Mouse (Mus musculus) NIH3T3 (cell line): ENCODE measurements around the gene Tmbim1.

Experiments
- DNase-seq: peaks from one replicate; pipeline ENCODE4 v3.0.0-alpha.2; 2012; ENCODE audit warnings: low read depth

Tmbim1 gene

DNA sequence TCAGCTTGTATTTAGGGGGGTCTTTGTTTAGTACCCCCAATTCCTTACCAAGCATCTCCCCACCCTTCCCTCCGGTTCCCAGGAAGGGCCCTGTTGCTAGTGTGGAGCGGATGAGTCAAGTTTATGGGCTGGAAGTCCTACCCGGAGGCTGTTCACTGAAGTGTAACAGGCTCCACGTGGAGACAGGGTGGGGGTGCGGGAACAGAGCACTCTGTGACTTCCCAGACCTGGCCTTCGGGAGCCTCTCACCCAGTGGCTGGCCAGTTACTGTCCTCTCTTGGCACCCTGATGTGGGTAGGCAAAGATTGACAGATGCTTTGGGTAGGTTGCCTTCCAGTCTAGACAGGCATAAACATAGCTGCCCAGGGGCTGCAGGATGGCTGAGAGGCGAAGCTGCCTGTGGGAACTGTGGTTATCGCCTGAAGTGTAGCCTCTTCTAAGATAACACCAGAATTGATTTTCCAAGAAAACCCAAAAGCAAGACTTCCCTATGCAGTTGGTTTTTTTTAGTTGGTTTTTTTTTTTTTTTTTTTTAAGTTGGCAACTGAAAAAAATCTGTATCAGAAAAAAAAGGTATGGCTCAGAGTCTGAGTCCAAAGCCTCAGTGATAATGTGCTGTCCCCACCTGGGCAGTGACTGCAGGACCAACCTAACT is 27.4 kb downstream of the Tmbim1 start:
- no peak for DNase-seq

- DNase-seq, result no peak
Observed at GRCm38 (mm10) chr1:74277041-74277440, 28.4 kb downstream of the Tmbim1 start.

DNA sequence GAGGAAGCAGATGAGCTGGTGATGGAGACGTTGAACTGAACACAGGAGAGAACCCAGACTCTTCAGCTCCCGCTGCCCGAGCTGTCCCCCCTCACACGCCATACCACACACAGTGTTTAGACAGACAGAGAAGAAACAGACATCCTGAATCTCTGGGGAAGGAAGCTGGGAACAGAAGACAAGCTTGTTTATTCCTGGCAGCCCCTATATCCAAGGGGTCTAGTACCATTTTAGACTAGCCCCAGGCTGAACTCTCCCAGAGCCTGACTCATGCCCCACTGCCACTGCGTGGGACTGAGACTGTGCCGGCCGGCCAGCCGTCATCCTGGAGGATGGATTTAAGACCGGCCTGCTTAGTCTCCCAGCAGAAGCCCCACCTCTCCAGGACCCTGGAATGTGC is 30.4 kb downstream of the Tmbim1 start:
- no peak for DNase-seq

DNA sequence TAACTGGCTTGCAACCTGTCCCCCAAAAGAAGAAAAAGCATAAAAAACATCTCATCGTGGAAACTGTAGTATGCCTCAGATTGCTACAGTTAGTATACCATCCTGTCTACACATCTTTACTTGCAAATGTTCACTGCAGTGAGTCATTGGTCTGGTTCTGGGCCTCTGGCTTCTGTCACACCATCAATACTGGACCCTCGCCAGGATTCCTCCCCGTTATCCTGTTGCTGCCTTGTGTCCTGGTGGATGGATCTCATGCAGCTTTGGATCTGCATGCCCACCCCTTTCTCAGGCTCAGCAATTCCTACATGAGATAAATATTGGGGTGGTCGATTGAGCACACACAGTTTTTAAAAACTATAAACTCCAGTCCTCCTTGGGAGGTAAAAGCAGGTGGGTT is 33.8 kb downstream of the Tmbim1 start:
- DNase-seq, result peak; percentile 73

GRCm38 (mm10) chr1:74268750-74269149 is 36.7 kb downstream of the Tmbim1 start:
- DNase-seq, result peak; percentile 27

DNA sequence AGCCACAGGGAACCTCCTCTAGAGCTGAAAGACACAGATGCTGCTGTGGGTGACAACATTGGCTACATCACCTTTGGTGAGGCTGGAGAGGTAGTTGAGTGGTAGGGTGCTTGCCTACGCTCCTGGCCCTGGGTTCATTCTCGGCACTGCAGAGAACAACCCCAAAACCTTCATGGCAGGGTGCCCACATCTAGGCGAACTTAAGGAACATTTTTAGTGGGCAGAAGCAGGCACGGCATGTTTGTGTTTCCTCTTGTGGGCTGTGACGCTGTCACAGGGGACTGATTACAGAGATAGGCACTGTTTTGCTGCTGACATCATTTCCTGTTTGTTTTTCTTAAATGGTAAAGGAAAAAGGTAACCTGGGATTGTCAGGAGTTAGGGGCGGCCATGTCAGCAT is 42.9 kb downstream of the Tmbim1 start:
- no peak for DNase-seq

GRCm38 (mm10) chr1:74256782-74257181 is 48.6 kb downstream of the Tmbim1 start:
- peak; percentile 34 for DNase-seq

DNA sequence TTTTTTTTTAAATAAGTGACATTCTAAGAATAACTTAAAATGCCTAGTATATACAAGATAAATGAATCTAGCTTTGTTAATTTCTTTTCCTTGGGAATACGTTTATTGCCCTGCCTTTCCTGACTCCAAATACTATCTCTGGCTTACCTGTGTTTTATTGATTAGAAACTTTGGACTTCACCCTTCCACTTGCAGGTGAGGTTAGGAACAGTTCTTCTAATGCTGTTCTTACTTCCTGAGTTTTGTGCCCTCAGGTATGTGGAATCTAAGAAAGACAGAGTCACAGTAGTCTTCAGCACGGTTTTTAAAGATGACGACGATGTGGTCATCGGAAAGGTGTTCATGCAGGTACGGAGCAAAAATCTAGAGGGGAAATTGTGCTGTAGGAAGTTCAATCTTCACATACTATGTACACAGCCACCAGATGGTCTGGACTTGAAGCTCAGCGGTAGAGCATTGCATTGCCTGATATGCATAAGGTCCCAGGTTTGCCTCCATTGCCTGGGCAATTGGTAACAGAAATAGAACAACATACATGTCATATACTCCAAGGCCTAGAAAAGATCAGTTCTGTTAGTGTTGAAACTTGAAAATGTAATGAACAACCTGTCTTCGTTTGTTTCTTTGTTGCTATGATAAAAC is 49.6 kb downstream of the Tmbim1 start:
- DNase-seq, result no peak

- DNase-seq, result no peak
Observed at GRCm38 (mm10) chr1:74250096-74250495, 55.3 kb downstream of the Tmbim1 start.

GRCm38 (mm10) chr1:74249331-74249980 is 56.0 kb downstream of the Tmbim1 start:
- DNase-seq, result no peak

GRCm38 (mm10) chr1:74248799-74249198 is 56.6 kb downstream of the Tmbim1 start:
- peak; percentile 67 for DNase-seq

- DNase-seq, result no peak
Observed at GRCm38 (mm10) chr1:74245525-74245924, 59.9 kb downstream of the Tmbim1 start.

- peak; percentile 18 for DNase-seq
Observed at GRCm38 (mm10) chr1:74240832-74241231, 64.6 kb downstream of the Tmbim1 start.

DNA sequence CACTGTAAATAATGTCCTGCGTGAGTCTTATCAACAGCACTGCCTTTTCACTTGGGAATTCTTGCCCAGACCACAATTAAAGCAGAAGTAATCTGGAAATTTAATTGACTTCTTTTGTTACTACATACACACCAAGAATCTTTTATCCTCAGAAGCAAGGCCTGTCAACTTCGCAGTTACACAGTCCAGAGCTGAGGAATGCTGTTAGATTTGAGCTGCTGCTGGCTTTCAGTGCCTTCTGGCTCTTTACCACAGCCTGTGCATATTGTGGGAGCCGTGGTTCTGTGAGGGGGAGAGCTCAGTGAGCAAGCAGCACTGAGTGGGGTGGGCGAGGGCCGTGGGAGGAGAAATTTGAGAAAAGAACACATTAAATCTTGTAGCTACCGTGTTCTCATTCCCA is 65.1 kb downstream of the Tmbim1 start:
- peak; percentile 44 for DNase-seq

- DNase-seq, result peak; percentile 11
Observed at GRCm38 (mm10) chr1:74239618-74240017, 65.8 kb downstream of the Tmbim1 start.

DNA sequence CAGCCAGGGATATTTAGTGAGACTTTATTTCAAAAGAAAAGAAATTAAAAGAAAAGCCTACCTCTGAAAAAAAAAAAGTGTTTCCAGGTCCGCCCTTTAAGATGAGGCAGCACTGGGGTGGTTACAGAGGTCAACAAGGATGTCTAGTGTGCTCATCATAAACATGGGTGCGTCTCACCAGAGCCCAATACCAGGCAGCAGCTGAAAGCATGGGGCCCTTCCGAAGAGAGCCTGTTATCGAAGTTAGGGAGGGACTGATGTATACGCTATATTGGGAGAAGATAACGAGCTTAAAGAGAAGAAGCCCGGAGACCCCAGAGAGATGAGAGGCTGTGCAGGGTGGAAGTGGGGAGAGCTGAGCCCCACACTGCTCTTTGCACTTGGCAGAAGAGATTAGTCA is 66.3 kb downstream of the Tmbim1 start:
- no peak for DNase-seq
